Mouse (Mus musculus) liver, embryonic 11.5 days (tissue): Measurements from ENCODE around the gene Bpnt1. TPM values are rescaled to one million over a fixed set of nuclear protein-coding genes. Genes with fewer than 3 reads are reported as not detected.

Experiments used
- ATAC-seq: fragments of 200-750 bp; cut with Nextera tagmentation; replicated peaks from 2 replicates; pipeline ENCODE4 v1.8.0; 2017; ENCODE audit warnings: moderate number of reproducible peaks, mild to moderate bottlenecking, moderate TSS enrichment, moderate library complexity; ENCODE audit not compliant: low FRiP score
- DNase-seq: peaks from one replicate; pipeline ENCODE4 v3.0.0-alpha.2; 2017; ENCODE audit warnings: low spot score
- H3K27ac ChIP-seq: fragments of 300-500 bp; sonication (generic); 2 replicates; pipeline ENCODE4 v1.5.1; 2014; ENCODE audit warnings: mild to moderate bottlenecking, low read depth, low read length, control low read depth
- H3K27me3 ChIP-seq: fragments of 300-500 bp; sonication (generic); replicated peaks from 2 replicates; pipeline ENCODE4 v1.6.1; 2014; ENCODE audit warnings: low read length, mixed read lengths; ENCODE audit not compliant: control insufficient read depth, insufficient read depth
- H3K36me3 ChIP-seq: fragments of 300-500 bp; sonication (generic); 2 replicates; pipeline ENCODE4 v1.6.1; 2014; ENCODE audit warnings: mild to moderate bottlenecking, low read length, moderate library complexity, mixed read lengths; ENCODE audit not compliant: control insufficient read depth, insufficient read depth
- H3K4me1 ChIP-seq: fragments of 300-500 bp; sonication (generic); replicated peaks from 2 replicates; pipeline ENCODE4 v1.6.1; 2014; ENCODE audit warnings: low read length, mixed read lengths; ENCODE audit not compliant: control insufficient read depth, insufficient read depth
- H3K4me2 ChIP-seq: fragments of 300-500 bp; sonication (generic); 2 replicates; pipeline ENCODE4 v1.6.1; 2014; ENCODE audit warnings: mild to moderate bottlenecking, control low read depth, moderate library complexity
- H3K4me3 ChIP-seq: fragments of 300-500 bp; sonication (generic); 2 replicates; pipeline ENCODE4 v1.5.1; 2014; ENCODE audit warnings: low read depth, low read length, control low read depth
- H3K9ac ChIP-seq: fragments of 300-500 bp; sonication (generic); 2 replicates; pipeline ENCODE4 v1.6.1; 2014; ENCODE audit warnings: low read depth, low read length, control low read depth
- H3K9me3 ChIP-seq: fragments of 300-500 bp; sonication (generic); 2 replicates; pipeline ENCODE4 v1.6.1; 2016; ENCODE audit warnings: low read length, inconsistent platforms, mixed read lengths; ENCODE audit not compliant: control insufficient read depth
- WGBS: fragments of 180-500 bp; shearing (Covaris S2); extraction: QIAGEN DNeasy Blood & Tissue Kit; methylation state at CpG from one replicate; pipeline ENCODE4 v1.1.7; 2014; 5-methylcytosine and 5-hydroxymethylcytosine counted together
- polyA plus RNA-seq: library from polyadenylated mRNA; unstranded; fragments of >200 nt; fragmentation: Nextera tagmentation; extraction: Ambion mirVana; gene quantifications from 2 replicates; pipeline ENCODE4 v1.2.1, GENCODE M21; 2014

The Bpnt1 gene
- polyA plus RNA-seq, 1 experiment from 2014 or later: 29.4 TPM

GRCm38 (mm10) chr1:185296850-185297249 is 35.1 kb upstream of the Bpnt1 start:
- WGBS: 86% methylated on average over 7 of the region's 7 CpGs
- ATAC-seq: no peak
- H3K4me1 ChIP-seq: no peaks in the 10 kb centered on the region

DNA sequence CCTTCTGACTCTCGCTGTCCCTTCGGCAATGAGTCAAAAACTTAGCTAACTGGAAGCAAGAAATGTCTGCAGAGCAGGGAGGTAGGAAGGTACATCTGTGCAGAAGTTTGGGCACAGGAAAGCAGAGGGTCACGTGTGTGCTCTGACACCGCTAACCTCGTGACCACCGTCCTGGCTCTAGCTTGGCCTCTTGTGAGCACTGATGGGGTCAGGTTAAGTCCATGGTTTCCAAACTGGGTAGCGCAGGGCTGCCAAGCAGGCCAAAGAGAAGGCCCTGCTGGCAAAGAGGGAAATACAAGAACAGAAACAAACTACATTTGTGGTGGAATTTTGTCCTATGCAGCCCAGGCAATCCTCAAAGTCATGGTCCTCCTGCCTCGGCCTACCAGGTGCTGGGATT is 33.5 kb upstream of the Bpnt1 start:
- H3K4me2 ChIP-seq: no peak overlapping the region
- WGBS: 90% methylated on average over 8 of the region's 8 CpGs
- no peak for DNase-seq
- no peak overlapping the region for H3K27ac ChIP-seq
- ATAC-seq: no peak
- no peaks in the 10 kb centered on the region for H3K4me1 ChIP-seq
- no peaks in the 10 kb centered on the region for H3K9me3 ChIP-seq
- H3K4me3 ChIP-seq: no peak overlapping the region
- peaks cover 24% of the 10 kb centered on the region for H3K36me3 ChIP-seq
- no peak overlapping the region for H3K9ac ChIP-seq
- H3K27me3 ChIP-seq: no peaks in the 10 kb centered on the region

More at GRCm38 (mm10) chr1:185296850-185297249, 35.1 kb upstream of the Bpnt1 start:
- H3K4me2 ChIP-seq: no peak overlapping the region
- H3K36me3 ChIP-seq: peaks cover 26% of the 10 kb centered on the region
- DNase-seq: no peak
- no peaks in the 10 kb centered on the region for H3K9me3 ChIP-seq
- H3K9ac ChIP-seq: no peak overlapping the region
- H3K27me3 ChIP-seq: no peaks in the 10 kb centered on the region
- H3K4me3 ChIP-seq: no peak overlapping the region
- no peak overlapping the region for H3K27ac ChIP-seq

DNA sequence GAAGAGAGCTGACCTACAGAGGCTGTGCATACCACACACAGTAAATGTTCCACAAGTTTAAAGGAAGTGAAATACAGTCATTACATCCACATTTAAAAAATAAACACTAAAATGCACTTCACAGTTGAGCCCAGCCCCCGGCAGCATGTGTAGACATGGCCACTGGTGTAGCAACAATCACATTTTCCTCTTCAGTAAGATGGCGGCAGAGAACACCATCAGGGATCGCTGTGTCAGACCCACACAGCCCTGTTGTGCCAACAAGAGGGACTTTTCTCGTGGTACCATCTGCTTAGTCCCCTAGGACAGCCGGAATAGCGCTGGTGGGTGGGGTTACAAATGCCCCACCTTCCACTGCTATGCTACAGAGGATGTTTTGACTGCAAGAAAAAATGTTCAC is 29.1 kb upstream of the Bpnt1 start:
- 94% methylated on average over 6 of the region's 6 CpGs for WGBS
- H3K9ac ChIP-seq: no peak overlapping the region
- ATAC-seq: no peak

GRCm38 (mm10) chr1:185306836-185307235 is 25.1 kb upstream of the Bpnt1 start:
- H3K4me3 ChIP-seq: no peak overlapping the region
- no peak overlapping the region for H3K4me2 ChIP-seq
- H3K36me3 ChIP-seq: peaks cover 13% of the 10 kb centered on the region
- H3K27me3 ChIP-seq: no peaks in the 10 kb centered on the region
- H3K4me1 ChIP-seq: no peaks in the 10 kb centered on the region
- H3K27ac ChIP-seq: no peak overlapping the region
- peaks cover 2% of the 10 kb centered on the region; the same call in 1 of the 2 replicates for H3K9me3 ChIP-seq
- 95% methylated on average over 12 of the region's 12 CpGs for WGBS
- ATAC-seq (no peak), DNase-seq (no peak)
- no peak overlapping the region for H3K9ac ChIP-seq

More for the DNA sequence above, 29.1 kb upstream of the Bpnt1 start:
- Histone ChIP-seq H3K36me3 (peaks cover 13% of the 10 kb centered on the region), H3K27me3 (no peaks in the 10 kb centered on the region), H3K4me1 (no peaks in the 10 kb centered on the region), H3K27ac (no peak overlapping the region), H3K4me3 (no peak overlapping the region), H3K9me3 (peaks cover 2% of the 10 kb centered on the region; the same call in 1 of the 2 replicates), H3K4me2 (no peak overlapping the region)
- no peak for DNase-seq

GRCm38 (mm10) chr1:185307645-185308044 is 24.3 kb upstream of the Bpnt1 start:
- H3K27ac ChIP-seq: no peak overlapping the region
- DNase-seq (no peak), ATAC-seq (0 out of 2 replicates have a peak, but pooled peaks have one; percentile 41)
- H3K4me2 ChIP-seq: no peak overlapping the region
- WGBS: 73% methylated on average over 7 of the region's 7 CpGs
- H3K27me3 ChIP-seq: no peaks in the 10 kb centered on the region
- no peak overlapping the region for H3K9ac ChIP-seq
- no peak overlapping the region for H3K4me3 ChIP-seq
- H3K36me3 ChIP-seq: peaks cover 15% of the 10 kb centered on the region
- no peaks in the 10 kb centered on the region for H3K4me1 ChIP-seq
- H3K9me3 ChIP-seq: peaks cover 2% of the 10 kb centered on the region; the same call in 1 of the 2 replicates

DNA sequence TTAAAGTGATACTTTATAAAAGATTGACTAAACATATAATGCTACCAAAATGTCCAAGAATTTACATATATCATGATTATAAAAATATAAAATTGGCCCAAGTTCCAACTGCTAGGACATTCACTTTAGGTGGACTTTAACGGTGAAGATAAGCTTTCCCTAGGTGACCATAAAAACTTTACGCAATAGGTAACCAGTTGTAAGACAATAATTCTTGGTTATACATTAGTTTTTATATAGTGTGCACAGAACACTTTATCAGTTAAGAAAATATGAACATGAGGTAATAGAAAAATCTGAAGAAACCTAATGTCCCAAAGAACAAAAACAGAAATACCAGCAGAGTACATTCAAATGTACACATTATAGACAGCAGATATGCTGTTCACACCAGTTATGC is 23.6 kb upstream of the Bpnt1 start:
- H3K27ac ChIP-seq: no peak overlapping the region
- H3K36me3 ChIP-seq: peaks cover 15% of the 10 kb centered on the region
- no peaks in the 10 kb centered on the region for H3K27me3 ChIP-seq
- ATAC-seq (no peak), DNase-seq (no peak)
- H3K9ac ChIP-seq: no peak overlapping the region
- no peak overlapping the region for H3K4me2 ChIP-seq
- 97% methylated on average over 2 of the region's 2 CpGs for WGBS
- peaks cover 2% of the 10 kb centered on the region; the same call in 1 of the 2 replicates for H3K9me3 ChIP-seq
- no peaks in the 10 kb centered on the region for H3K4me1 ChIP-seq
- H3K4me3 ChIP-seq: no peak overlapping the region

DNA sequence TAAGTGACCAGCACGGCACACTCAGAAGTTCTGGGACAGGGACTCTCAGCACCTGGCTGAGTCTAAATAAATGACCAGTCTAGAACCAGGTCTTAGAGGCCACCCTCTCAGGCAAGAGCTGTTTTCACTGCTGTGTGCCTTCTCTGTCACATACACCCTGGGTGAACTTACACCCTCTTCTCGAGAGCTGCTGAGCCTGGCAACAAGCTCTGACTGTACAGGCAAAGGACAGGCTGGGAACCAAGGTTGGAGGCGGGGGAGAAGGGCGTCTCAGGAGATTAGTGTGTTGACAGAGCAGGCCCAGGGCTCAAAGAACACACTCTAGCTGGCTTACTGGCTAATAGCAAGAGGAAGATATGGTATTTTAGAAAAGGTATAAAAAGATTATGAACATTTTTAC is 23.0 kb upstream of the Bpnt1 start:
- Histone ChIP-seq H3K4me1 (no peaks in the 10 kb centered on the region), H3K27ac (no peak overlapping the region), H3K9me3 (peaks cover 2% of the 10 kb centered on the region; the same call in 1 of the 2 replicates), H3K27me3 (no peaks in the 10 kb centered on the region), H3K4me2 (no peak overlapping the region), H3K9ac (no peak overlapping the region), H3K36me3 (peaks cover 18% of the 10 kb centered on the region), H3K4me3 (no peak overlapping the region)
- ATAC-seq (no peak), DNase-seq (no peak)
- WGBS: 79% methylated on average over 4 of the region's 4 CpGs

DNA sequence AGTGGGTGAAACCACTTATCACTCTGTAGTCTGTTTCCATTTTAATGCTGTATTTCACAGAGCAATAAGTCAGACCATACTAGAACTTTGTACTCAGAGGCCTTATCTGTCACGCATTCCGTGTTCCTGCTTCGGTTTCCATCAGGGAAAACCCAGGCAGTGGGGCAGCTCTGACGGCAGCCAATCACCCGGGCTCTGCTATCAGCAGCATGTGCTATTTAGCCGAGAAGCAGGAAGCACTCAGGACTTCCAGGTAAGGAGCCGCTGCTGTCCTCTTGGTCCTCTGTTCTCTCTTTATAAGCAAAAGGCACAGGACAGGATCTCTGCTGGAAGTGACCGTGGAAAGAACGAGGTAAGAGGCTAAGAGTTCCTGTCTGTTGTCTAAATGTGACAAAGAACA is 20.0 kb upstream of the Bpnt1 start:
- 75% methylated on average over 9 of the region's 9 CpGs for WGBS
- H3K4me3 ChIP-seq: no peak overlapping the region
- no peak for ATAC-seq
- no peak overlapping the region for H3K4me2 ChIP-seq
- H3K4me1 ChIP-seq: no peaks in the 10 kb centered on the region
- no peak overlapping the region for H3K9ac ChIP-seq
- H3K9me3 ChIP-seq: peaks cover 1% of the 10 kb centered on the region; the same call in 1 of the 2 replicates
- H3K27ac ChIP-seq: no peak overlapping the region
- H3K36me3 ChIP-seq: peaks cover 21% of the 10 kb centered on the region
- DNase-seq: no peak
- H3K27me3 ChIP-seq: no peaks in the 10 kb centered on the region

DNA sequence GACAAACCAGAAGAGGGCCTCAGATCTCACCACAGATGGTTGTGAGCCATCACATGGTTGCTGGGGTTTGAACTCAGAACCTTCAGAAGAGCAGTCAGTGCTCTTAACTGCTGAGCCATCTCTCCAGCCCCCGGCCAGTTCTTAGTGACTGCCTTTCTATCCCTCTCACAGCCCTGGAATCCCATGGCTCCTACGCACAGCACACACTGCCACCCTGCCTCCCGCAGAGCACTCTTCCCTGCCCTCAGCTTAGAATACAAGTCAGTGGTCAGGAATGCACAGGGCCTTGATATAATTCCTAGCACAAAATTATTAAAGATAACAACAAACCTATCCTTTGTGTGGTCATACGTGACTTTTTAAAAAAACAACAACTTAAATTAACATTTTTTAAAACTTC is 17.4 kb upstream of the Bpnt1 start:
- WGBS: 92% methylated on average over 4 of the region's 4 CpGs
- no peaks in the 10 kb centered on the region for H3K9me3 ChIP-seq
- no peak overlapping the region for H3K27ac ChIP-seq
- H3K27me3 ChIP-seq: no peaks in the 10 kb centered on the region
- no peak overlapping the region for H3K9ac ChIP-seq
- no peak overlapping the region for H3K4me3 ChIP-seq
- no peak overlapping the region for H3K4me2 ChIP-seq
- DNase-seq (no peak), ATAC-seq (no peak)
- H3K4me1 ChIP-seq: no peaks in the 10 kb centered on the region
- H3K36me3 ChIP-seq: peaks cover 20% of the 10 kb centered on the region
